Mouse (Mus musculus) retina, adult 2 months (tissue): ENCODE measurements around the gene Krt42.
"Not testable (repeated sequence)": the region's sequence is repeated elsewhere in the genome, so short reads cannot be mapped to it uniquely, and the experiment has no call there.

Experiments
- DNase-seq: peaks from one replicate; pipeline ENCODE4 v3.0.0-alpha.2; 2012; ENCODE audit warnings: low read depth, low spot score

Gene Krt42

GRCm38 (mm10) chr11:100269821-100270332 lies at the start of gene Krt42:
Gene Krt42 (minus strand): TSS chr11:100269871.
- DNase-seq, result no peak

GRCm38 (mm10) chr11:100318529-100319451 lies 49.1 kb upstream of the Krt42 start:
- no peak for DNase-seq

GRCm38 (mm10) chr11:100317826-100318380 lies 48.2 kb upstream of the Krt42 start:
- DNase-seq, result no peak

- DNase-seq, result no peak
These were observed 45.8 kb upstream of the Krt42 start for GRCm38 (mm10) chr11:100315439-100315838.

GRCm38 (mm10) chr11:100313424-100313823 lies 43.8 kb upstream of the Krt42 start:
- DNase-seq, result no peak

- no peak for DNase-seq
These were observed 42.5 kb upstream of the Krt42 start for GRCm38 (mm10) chr11:100312096-100312679.

GRCm38 (mm10) chr11:100311656-100312055 lies 42.0 kb upstream of the Krt42 start:
- DNase-seq, result no peak

- DNase-seq, result not testable (repeated sequence)
These were observed 39.0 kb upstream of the Krt42 start for GRCm38 (mm10) chr11:100308672-100309071.

- no peak for DNase-seq
These were observed 38.2 kb upstream of the Krt42 start for GRCm38 (mm10) chr11:100307900-100308299.

GRCm38 (mm10) chr11:100301292-100301691 lies 31.6 kb upstream of the Krt42 start:
- DNase-seq, result no peak

GRCm38 (mm10) chr11:100300293-100300692 lies 30.6 kb upstream of the Krt42 start:
- DNase-seq, result peak; percentile 57

- DNase-seq, result peak; percentile 40
These were observed 28.8 kb upstream of the Krt42 start for GRCm38 (mm10) chr11:100298274-100299036.

GRCm38 (mm10) chr11:100297801-100298200 lies 28.1 kb upstream of the Krt42 start:
- DNase-seq, result no peak

- peak; percentile 69 for DNase-seq
These were observed 25.6 kb upstream of the Krt42 start for GRCm38 (mm10) chr11:100295308-100295707.

GRCm38 (mm10) chr11:100292884-100293283 lies 23.2 kb upstream of the Krt42 start:
- DNase-seq, result no peak

- DNase-seq, result no peak
These were observed 20.6 kb upstream of the Krt42 start for GRCm38 (mm10) chr11:100290235-100290634.

- DNase-seq, result no peak
These were observed 19.3 kb upstream of the Krt42 start for GRCm38 (mm10) chr11:100288942-100289341.

GRCm38 (mm10) chr11:100287024-100287423 lies 17.4 kb upstream of the Krt42 start:
- no peak for DNase-seq

GRCm38 (mm10) chr11:100284988-100285387 lies 15.3 kb upstream of the Krt42 start:
- no peak for DNase-seq

- DNase-seq, result peak; percentile 45
These were observed 12.9 kb upstream of the Krt42 start for GRCm38 (mm10) chr11:100282549-100282948.
